Mouse (Mus musculus) myocyte (in vitro differentiated cells): ENCODE data around the gene Edem3.

Source experiments
- CEBPB ChIP-seq: IDR thresholded peaks from 2 replicates; pipeline ENCODE4 v1.6.1; 2011; ENCODE audit warnings: mild to moderate bottlenecking, moderate library complexity; ENCODE audit not compliant: poor library complexity, insufficient read depth, severe bottlenecking
- E2F4 ChIP-seq: IDR thresholded peaks from one replicate; pipeline ENCODE4 v1.6.1; 2011; ENCODE audit warnings: mild to moderate bottlenecking, control low read depth, moderate library complexity; ENCODE audit not compliant: insufficient read depth
- MAX ChIP-seq: IDR thresholded peaks from one replicate; pipeline ENCODE4 v1.6.1; 2011; ENCODE audit warnings: low read depth, mild to moderate bottlenecking, control low read depth
- MYOD1 ChIP-seq, 3 experiments: IDR thresholded peaks; one replicate each; pipeline ENCODE4 v1.6.1; 2011; ENCODE audit warnings: control low read depth in 2 of 3, low read depth in 2 of 3, mild to moderate bottlenecking in 2 of 3, moderate library complexity in 1 of 3; ENCODE audit not compliant: insufficient read length in 2 of 3, control insufficient read depth in 1 of 3
- MYOG ChIP-seq, 3 experiments: IDR thresholded peaks; one replicate each; pipeline ENCODE4 v1.6.1; 2011; ENCODE audit warnings: control low read depth in 2 of 3, low read depth in 2 of 3, mild to moderate bottlenecking in 2 of 3; ENCODE audit not compliant: insufficient read length in 2 of 3, control insufficient read depth in 1 of 3, insufficient read depth in 1 of 3
- POLR2A ChIP-seq: IDR thresholded peaks from one replicate; pipeline ENCODE4 v1.6.1; 2011; ENCODE audit warnings: low read depth, mild to moderate bottlenecking, control low read depth, moderate library complexity; ENCODE audit not compliant: insufficient read length
- POLR2AphosphoS2 ChIP-seq: IDR thresholded peaks from one replicate; pipeline ENCODE4 v1.6.1; 2011; ENCODE audit warnings: low read depth, control low read depth; ENCODE audit not compliant: insufficient read length
- REST ChIP-seq: IDR thresholded peaks from one replicate; pipeline ENCODE4 v1.6.1; 2011; ENCODE audit warnings: mild to moderate bottlenecking, control low read depth, moderate library complexity; ENCODE audit not compliant: insufficient read depth, insufficient read length
- SRF ChIP-seq: IDR thresholded peaks from one replicate; pipeline ENCODE4 v1.6.1; 2011; ENCODE audit warnings: low read depth; ENCODE audit not compliant: control insufficient read depth, insufficient read length
- USF1 ChIP-seq: IDR thresholded peaks from one replicate; pipeline ENCODE4 v1.6.1; 2011; ENCODE audit warnings: low read depth, mild to moderate bottlenecking, control low read depth, moderate library complexity

- TF ChIP-seq USF1 (no peak), POLR2A (no peak), MAX (no peak), E2F4 (no peak), MYOD1 (IDR thresholded peaks at IDR 0.05; ENCODE audit: control insufficient read depth in 1 of 3, insufficient read length in 2 of 3, low read depth in 2 of 3) (no peak), CEBPB (no peak), SRF (no peak), MYOG (IDR thresholded peaks at IDR 0.05; ENCODE audit: control insufficient read depth in 1 of 3, insufficient read depth in 1 of 3, insufficient read length in 2 of 3, low read depth in 2 of 3) (no peak), REST (no peak), POLR2AphosphoS2 (no peak)
Measured at GRCm38 (mm10) chr1:151851051-151851848, 96.1 kb downstream of the Edem3 start.
